Mouse (Mus musculus) spleen, embryonic (tissue): ENCODE measurements around the gene Vmn2r23.
"Not testable (repeated sequence)": the region's sequence is repeated elsewhere in the genome, so short reads cannot be mapped to it uniquely, and the experiment has no call there.

Experiments used
- CTCF ChIA-PET: fragments of 350-600 bp; sonication (Branson Sonifier 250); formaldehyde crosslinking; loops from one replicate; lab custom pipeline; 2022; lab: Charles Lee

Vmn2r23 gene

DNA sequence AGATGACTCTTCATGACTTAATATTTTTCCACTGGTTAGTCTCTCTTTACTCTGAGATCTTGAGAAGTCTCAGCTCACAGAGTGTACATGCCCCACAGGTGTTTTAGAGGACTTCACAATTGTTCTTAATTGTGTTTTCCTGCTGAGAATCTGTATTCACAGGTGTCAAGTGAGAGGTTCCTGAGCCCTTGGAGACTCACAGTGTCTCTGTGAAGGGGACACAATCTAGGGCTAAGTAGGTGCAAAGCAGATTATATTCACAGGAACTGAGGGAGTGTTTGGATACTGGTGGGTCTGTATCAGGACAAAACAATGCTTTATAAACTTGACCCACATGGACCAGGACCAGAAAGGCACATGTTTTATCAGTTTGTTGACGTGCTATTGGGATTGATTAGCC, at the start of gene Vmn2r23:
Gene Vmn2r23 (plus strand): TSS at position 301 of the 400 bp plus-strand sequence.
- CTCF ChIA-PET = no interaction called here

GRCm38 (mm10) chr6:123657040-123657439, 45.4 kb upstream of the Vmn2r23 start:
- CTCF ChIA-PET = no interaction called here

DNA sequence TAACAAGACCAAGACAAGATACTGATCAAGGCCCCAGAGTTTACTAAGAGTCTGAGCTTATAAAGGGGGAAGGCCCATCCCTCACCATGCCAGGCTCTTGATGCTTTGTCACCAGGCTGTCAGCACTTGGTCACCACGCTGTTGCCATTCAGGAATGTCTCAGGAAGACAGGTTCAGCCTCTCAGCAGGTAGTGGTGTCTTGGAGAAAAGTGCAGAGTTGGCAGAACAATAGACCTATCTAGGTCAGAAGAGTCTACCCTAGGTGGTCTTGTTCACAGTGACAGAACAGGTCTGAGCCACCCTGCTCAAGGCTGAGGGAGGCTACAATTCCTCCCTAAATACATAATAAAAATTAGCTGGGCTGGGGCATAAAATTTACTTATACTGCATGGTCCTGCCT, 5.8 kb upstream of the Vmn2r23 start:
- CTCF ChIA-PET = not testable (repeated sequence)

- CTCF ChIA-PET = no interaction called here
These were observed 5.3 kb upstream of the Vmn2r23 start for GRCm38 (mm10) chr6:123697213-123697612.

GRCm38 (mm10) chr6:123770031-123770430, 67.6 kb downstream of the Vmn2r23 start:
- CTCF ChIA-PET = no interaction called here

DNA sequence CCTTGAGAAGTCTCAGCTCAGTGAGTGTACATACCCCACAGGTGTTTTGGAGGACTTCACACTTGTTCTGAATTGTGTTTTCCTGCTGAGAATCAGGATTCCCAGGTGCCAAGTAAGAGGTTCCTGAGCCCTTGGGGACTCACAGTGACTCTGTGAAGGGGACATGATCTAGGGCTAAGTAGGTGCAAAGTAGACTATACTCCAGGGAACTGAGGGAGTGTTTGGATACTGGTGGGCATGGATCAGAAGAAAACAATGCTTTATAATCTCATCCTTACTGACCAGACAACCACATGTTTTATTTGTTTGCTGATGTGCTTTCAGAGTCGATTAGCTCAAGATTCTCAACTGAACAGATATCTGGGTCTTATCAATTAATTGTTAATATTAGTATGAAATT, 76.1 kb downstream of the Vmn2r23 start, which contains the start of gene Vmn2r24:
Gene Vmn2r24 (plus strand): TSS at position 301 of the 400 bp plus-strand sequence.
- CTCF ChIA-PET = no interaction called here

- CTCF ChIA-PET = no interaction called here
These were observed 82.4 kb downstream of the Vmn2r23 start for GRCm38 (mm10) chr6:123784857-123785256.

- CTCF ChIA-PET = no interaction called here
These were observed 91.3 kb downstream of the Vmn2r23 start for GRCm38 (mm10) chr6:123793746-123794145.
